Comparison of ENCODE assay signal across 12 mouse cellular contexts in genomic region chr11:59908446-59908845, GRCm38 (mm10). TPM values are rescaled to one million over a fixed set of nuclear protein-coding genes. Genes with fewer than 3 reads are reported as not detected.
DNase-seq lines count a peak whose midpoint lies in the region; ATAC-seq and TF ChIP-seq lines count a peak whose summit lies in the region.
"Had no signal": no experiment of that assay in that cellular context is flagged by ENCODE, and none has a peak within 500 bp of the region (broad histone marks: within the 10 kb centered on the region; RNA-seq: fewer than 3 reads in every experiment).

No protein-coding gene starts in this region.

- no peak overlapping the region for H3K27ac ChIP-seq in intestine, embryonic 15.5 days
- H3K27ac ChIP-seq in intestine, postnatal 0 days (ENCODE audit: low read depth, low read length), result no peak overlapping the region
- H3K27ac ChIP-seq: neural tube, embryonic 15.5 days had no signal

- peak; percentile 28; the same call in 1 of the 2 replicates for ATAC-seq in intestine, embryonic 15.5 days
- ATAC-seq in intestine, postnatal 0 days, result no peak
- ATAC-seq in erythroblast, adult 5-6 weeks (replicated peaks; ENCODE audit: low FRiP score, poor library complexity, severe bottlenecking), result no peak
- ATAC-seq: forebrain, embryonic 14.5 days had no signal

- no peaks in the 10 kb centered on the region for H3K9me3 ChIP-seq in intestine, embryonic 15.5 days
- no peaks in the 10 kb centered on the region for H3K9me3 ChIP-seq in intestine, postnatal 0 days (ENCODE audit: control insufficient read depth)
- H3K9me3 ChIP-seq: neural tube, embryonic 15.5 days had no signal

- 60% methylated on average over 3 of the region's 3 CpGs for WGBS in intestine, embryonic 15.5 days
- WGBS in intestine, postnatal 0 days, result 34% methylated on average over 3 of the region's 3 CpGs

- H3K4me3 ChIP-seq in intestine, embryonic 15.5 days (replicated peaks), result no peak overlapping the region
- no peak overlapping the region for H3K4me3 ChIP-seq in intestine, postnatal 0 days (ENCODE audit: low read depth, low read length)
- H3K4me3 ChIP-seq: neural tube, embryonic 15.5 days had no signal

- no peaks in the 10 kb centered on the region for H3K4me1 ChIP-seq in intestine, embryonic 15.5 days (replicated peaks)
- H3K4me1 ChIP-seq in intestine, postnatal 0 days (replicated peaks; ENCODE audit: control insufficient read depth, insufficient read depth, low read length), result 0 out of 2 replicates have a peak, but pooled peaks cover 3% of the 10 kb centered on the region
- H3K4me1 ChIP-seq: neural tube, embryonic 15.5 days had no signal

- H3K4me2 ChIP-seq in intestine, embryonic 15.5 days (replicated peaks), result no peak overlapping the region
- H3K4me2 ChIP-seq in intestine, postnatal 0 days (replicated peaks; ENCODE audit: low read depth), result no peak overlapping the region
- H3K4me2 ChIP-seq: neural tube, embryonic 15.5 days had no signal

- H3K36me3 ChIP-seq in intestine, embryonic 15.5 days, result no peaks in the 10 kb centered on the region
- no peaks in the 10 kb centered on the region for H3K36me3 ChIP-seq in intestine, postnatal 0 days (ENCODE audit: control insufficient read depth, insufficient read depth)
- H3K36me3 ChIP-seq: neural tube, embryonic 15.5 days had no signal

- no peaks in the 10 kb centered on the region for H3K27me3 ChIP-seq in intestine, embryonic 15.5 days (replicated peaks)
- no peaks in the 10 kb centered on the region for H3K27me3 ChIP-seq in intestine, postnatal 0 days (replicated peaks; ENCODE audit: control insufficient read depth, insufficient read depth, low read length)
- H3K27me3 ChIP-seq: neural tube, embryonic 15.5 days had no signal

- TF ChIP-seq CTCF in intestine, postnatal 0 days (IDR thresholded peaks at IDR 0.05; ENCODE audit: low read depth), result no peak

- H3K9ac ChIP-seq in intestine, embryonic 15.5 days, result no peak overlapping the region
- H3K9ac ChIP-seq in intestine, postnatal 0 days (ENCODE audit: low read depth, low read length), result no peak overlapping the region
- H3K9ac ChIP-seq: neural tube, embryonic 15.5 days had no signal

- DNase-seq in R1 (ENCODE audit: low read depth, low spot score), result peak; percentile 83
- DNase-seq in lung, adult 18-20 months, result peak; percentile 72 to 85
- peak; percentile 29 to 49 for DNase-seq in lung, postnatal 4 days
- no peak for DNase-seq in cerebellum, adult 11-12 months
- DNase-seq in cerebellum, adult 9-11 months, result no peak
- DNase-seq: heart, adult 11 months; layer of hippocampus, adult 9-11 months had no signal

RNA-seq across cellular contexts. Expression of gene Med9, which starts 39.6 kb away (rescaled TPM):
- polyA plus RNA-seq in intestine, embryonic 15.5 days (2015; fragmentation: Nextera tagmentation; extraction: Ambion mirVana), result 34.5 and 35.6 TPM in 2 replicates
- 19.4 and 22.1 TPM in 2 replicates for polyA plus RNA-seq in intestine, postnatal 0 days (2015; fragmentation: Nextera tagmentation; extraction: Ambion mirVana)
- total RNA-seq in erythroblast, adult 5-6 weeks (2015; ENCODE audit: low replicate concordance), result 2.9 and 3.3 TPM in 2 replicates
- total RNA-seq in erythroblast, adult 5-6 weeks (2017; ENCODE audit: low replicate concordance), result 3.9 and 8.9 TPM in 2 replicates

RNA-seq across cellular contexts. Expression of gene Rasd1, which starts 56.3 kb away (rescaled TPM):
- polyA plus RNA-seq in intestine, embryonic 15.5 days (2015; fragmentation: Nextera tagmentation; extraction: Ambion mirVana), result 2.1 and 2.6 TPM in 2 replicates
- polyA plus RNA-seq in intestine, postnatal 0 days (2015; fragmentation: Nextera tagmentation; extraction: Ambion mirVana), result 1.1 and 1.4 TPM in 2 replicates
- not detected in 2 replicates for total RNA-seq in erythroblast, adult 5-6 weeks (2015; ENCODE audit: low replicate concordance)
- total RNA-seq in erythroblast, adult 5-6 weeks (2017; ENCODE audit: low replicate concordance), result not detected in 2 replicates

Comparison
In these comparisons a context has a peak if more than half of its experiments do, and no peak if none do; other contexts are left out.
1. DNase-seq: peak in R1 (single experiment), lung, adult 18-20 months (2 of 2) and lung, postnatal 4 days (2 of 2); none in cerebellum, adult 11-12 months (single experiment) and cerebellum, adult 9-11 months (single experiment).